Mouse (Mus musculus) stomach, embryonic 16.5 days (tissue): ENCODE results near the gene Tie1. TPM values are rescaled to one million over a fixed set of nuclear protein-coding genes. Genes with fewer than 3 reads are reported as not detected.
A peak's percentile ranks its signal among the peaks of the same experiment; 100 is the strongest.

Experiments
- ATAC-seq: fragments of 200-750 bp; cut with Nextera tagmentation; 2 replicates; pipeline ENCODE4 v1.8.0; 2017; ENCODE audit warnings: moderate number of reproducible peaks, moderate TSS enrichment; ENCODE audit not compliant: insufficient read depth, low FRiP score
- H3K27ac ChIP-seq: fragments of 300-500 bp; sonication (generic); 2 replicates; pipeline ENCODE4 v1.5.1; 2014; ENCODE audit warnings: low read length
- H3K27me3 ChIP-seq: fragments of 300-500 bp; sonication (generic); 2 replicates; pipeline ENCODE4 v1.6.1; 2014; ENCODE audit warnings: low read length, control low read depth, mixed read lengths; ENCODE audit not compliant: control insufficient read depth, insufficient read depth
- H3K36me3 ChIP-seq: fragments of 300-500 bp; sonication (generic); 2 replicates; pipeline ENCODE4 v1.6.1; 2014; ENCODE audit warnings: low read length; ENCODE audit not compliant: control insufficient read depth, insufficient read depth
- H3K4me1 ChIP-seq: fragments of 300-500 bp; sonication (generic); 2 replicates; pipeline ENCODE4 v1.6.1; 2014; ENCODE audit warnings: low read length, control low read depth, mixed read lengths; ENCODE audit not compliant: control insufficient read depth, insufficient read depth
- H3K4me2 ChIP-seq: fragments of 300-500 bp; sonication (generic); 2 replicates; pipeline ENCODE4 v1.6.1; 2014; ENCODE audit warnings: low read depth, low read length, mixed read lengths
- H3K4me3 ChIP-seq: fragments of 300-500 bp; sonication (generic); replicated peaks from 2 replicates; pipeline ENCODE4 v1.5.1; 2014; ENCODE audit warnings: mild to moderate bottlenecking, low read length
- H3K9ac ChIP-seq: fragments of 300-500 bp; sonication (generic); 2 replicates; pipeline ENCODE4 v1.6.1; 2014; ENCODE audit warnings: low read length
- H3K9me3 ChIP-seq: fragments of 300-500 bp; sonication (generic); replicated peaks from 2 replicates; pipeline ENCODE4 v1.6.1; 2016; ENCODE audit warnings: low read length, control low read depth; ENCODE audit not compliant: control insufficient read depth
- WGBS: fragments of 180-500 bp; shearing (Covaris S2); extraction: QIAGEN DNeasy Blood & Tissue Kit; methylation state at CpG from one replicate; pipeline ENCODE4 v1.1.7; 2014; 5-methylcytosine and 5-hydroxymethylcytosine counted together
- polyA plus RNA-seq: library from polyadenylated mRNA; unstranded; fragments of >200 nt; fragmentation: Nextera tagmentation; extraction: Ambion mirVana; gene quantifications from 2 replicates; pipeline ENCODE4 v1.2.1, GENCODE M21; 2015

The Tie1 gene
- polyA plus RNA-seq, 1 experiment from 2014 or later: 27.6 TPM

GRCm38 (mm10) chr4:118446415-118447153 lies 43.3 kb downstream of the Tie1 start:
- 33% methylated on average over 24 of the region's 24 CpGs for WGBS

GRCm38 (mm10) chr4:118445781-118446414 lies 44.0 kb downstream of the Tie1 start:
- peak; percentile 71 for ATAC-seq
- H3K9me3 ChIP-seq: no peaks in the 10 kb centered on the region
- WGBS: 16% methylated on average over 18 of the region's 18 CpGs
- H3K4me2 ChIP-seq: peak overlapping the region; percentile 73
- H3K36me3 ChIP-seq: no peaks in the 10 kb centered on the region
- H3K4me3 ChIP-seq: peak overlapping the region; percentile 41
- H3K27ac ChIP-seq: no peak overlapping the region
- H3K9ac ChIP-seq: peak overlapping the region; percentile 56
- H3K27me3 ChIP-seq: no peaks in the 10 kb centered on the region
- H3K4me1 ChIP-seq: peaks cover 11% of the 10 kb centered on the region; the same call in 1 of the 2 replicates

More at GRCm38 (mm10) chr4:118446415-118447153, 43.3 kb downstream of the Tie1 start:
- Histone ChIP-seq H3K9me3 (no peaks in the 10 kb centered on the region), H3K9ac (peak overlapping the region; percentile 56), H3K4me3 (peak overlapping the region; percentile 41), H3K36me3 (no peaks in the 10 kb centered on the region), H3K27ac (no peak overlapping the region), H3K27me3 (no peaks in the 10 kb centered on the region), H3K4me2 (peak overlapping the region; percentile 73), H3K4me1 (peaks cover 11% of the 10 kb centered on the region; the same call in 1 of the 2 replicates)
- no peak for ATAC-seq

GRCm38 (mm10) chr4:118445088-118445487 lies 44.8 kb downstream of the Tie1 start:
- Histone ChIP-seq H3K36me3 (no peaks in the 10 kb centered on the region), H3K4me2 (no peak overlapping the region), H3K4me1 (peaks cover 11% of the 10 kb centered on the region; the same call in 1 of the 2 replicates), H3K4me3 (no peak overlapping the region), H3K27ac (peak overlapping the region; percentile 63), H3K9me3 (no peaks in the 10 kb centered on the region), H3K27me3 (no peaks in the 10 kb centered on the region), H3K9ac (no peak overlapping the region)
- WGBS: 80% methylated on average over 10 of the region's 10 CpGs
- no peak for ATAC-seq

- peak overlapping the region; percentile 90 for H3K4me2 ChIP-seq
- H3K9ac ChIP-seq: peak overlapping the region; percentile 66
- H3K36me3 ChIP-seq: peaks cover 4% of the 10 kb centered on the region; the same call in 1 of the 2 replicates
- H3K27ac ChIP-seq: peak overlapping the region; percentile 90
- H3K9me3 ChIP-seq: no peaks in the 10 kb centered on the region
- peaks cover 33% of the 10 kb centered on the region for H3K4me1 ChIP-seq
- H3K4me3 ChIP-seq: peak overlapping the region; percentile 64
- 5% methylated on average over 12 of the region's 12 CpGs for WGBS
- no peaks in the 10 kb centered on the region for H3K27me3 ChIP-seq
- no peak for ATAC-seq
These were observed 52.0 kb downstream of the Tie1 start for GRCm38 (mm10) chr4:118437829-118438253.

- Histone ChIP-seq H3K9ac (peak within 1 kb of the TSS; percentile 84), H3K27me3 (no peaks in the 10 kb centered on the region), H3K36me3 (peaks cover 9% of the 10 kb centered on the region; the same call in 1 of the 2 replicates), H3K27ac (peak within 1 kb of the TSS; percentile 90), H3K4me2 (peak within 1 kb of the TSS; percentile 90), H3K4me3 (peak within 1 kb of the TSS; percentile 64), H3K4me1 (peaks cover 33% of the 10 kb centered on the region), H3K9me3 (no peaks in the 10 kb centered on the region)
- whole genome bisulfite sequencing: under 1% methylated on average over 67 of the region's 67 CpGs
- ATAC-seq: peak; percentile 95
These were observed 52.8 kb downstream of the Tie1 start, which contains the start of gene Cdc20 for GRCm38 (mm10) chr4:118436820-118437603. TSS of gene Cdc20 (minus strand) at chr4:118437352.

GRCm38 (mm10) chr4:118432332-118432731 lies 57.5 kb downstream of the Tie1 start:
- H3K4me2 ChIP-seq: no peak overlapping the region
- H3K9ac ChIP-seq: no peak overlapping the region
- H3K9me3 ChIP-seq: no peaks in the 10 kb centered on the region
- no peak for ATAC-seq
- peaks cover 49% of the 10 kb centered on the region for H3K4me1 ChIP-seq
- no peaks in the 10 kb centered on the region for H3K27me3 ChIP-seq
- peaks cover 16% of the 10 kb centered on the region; the same call in 1 of the 2 replicates for H3K36me3 ChIP-seq
- no peak overlapping the region for H3K4me3 ChIP-seq
- H3K27ac ChIP-seq: no peak overlapping the region
- WGBS: 61% methylated on average over 8 of the region's 8 CpGs

- 32% methylated on average over 7 of the region's 7 CpGs for WGBS
- no peaks in the 10 kb centered on the region for H3K27me3 ChIP-seq
- H3K4me3 ChIP-seq: peak overlapping the region; percentile 64
- peak overlapping the region; percentile 75 for H3K4me2 ChIP-seq
- peaks cover 12% of the 10 kb centered on the region; the same call in 1 of the 2 replicates for H3K36me3 ChIP-seq
- no peaks in the 10 kb centered on the region for H3K9me3 ChIP-seq
- peaks cover 31% of the 10 kb centered on the region for H3K4me1 ChIP-seq
- peak overlapping the region; percentile 85 for H3K9ac ChIP-seq
- ATAC-seq: peak; percentile 8; the same call in 1 of the 2 replicates
- peak overlapping the region; percentile 93 for H3K27ac ChIP-seq
These were observed 60.5 kb downstream of the Tie1 start for GRCm38 (mm10) chr4:118429215-118429895.

- H3K27ac ChIP-seq: peak overlapping the region; percentile 93
- peak overlapping the region; percentile 85 for H3K9ac ChIP-seq
- peak overlapping the region; percentile 64 for H3K4me3 ChIP-seq
- 23% methylated on average over 15 of the region's 15 CpGs for WGBS
- peak overlapping the region; percentile 75 for H3K4me2 ChIP-seq
- H3K4me1 ChIP-seq: peaks cover 26% of the 10 kb centered on the region
- no peaks in the 10 kb centered on the region for H3K9me3 ChIP-seq
- ATAC-seq: 0 out of 2 replicates have a peak, but pooled peaks have one; percentile 7
- peaks cover 12% of the 10 kb centered on the region; the same call in 1 of the 2 replicates for H3K36me3 ChIP-seq
- H3K27me3 ChIP-seq: no peaks in the 10 kb centered on the region
These were observed 61.2 kb downstream of the Tie1 start for GRCm38 (mm10) chr4:118428531-118429214.
